Mouse (Mus musculus): Measurements from ENCODE around the gene Mindy3.

GRCm38 (mm10) chr2:12450108-12450507, 30.8 kb upstream of the Mindy3 start:
- TF ChIP-seq CTCF (IDR thresholded peaks at IDR 0.05; ENCODE audit: low read depth, low read length): no peak
- no peak for TF ChIP-seq POLR2A (IDR thresholded peaks at IDR 0.05; ENCODE audit: insufficient read depth, low read length)
